Mouse (Mus musculus) liver, embryonic 13.5 days (tissue): ENCODE results near the gene Srsf2. TPM values are rescaled to one million over a fixed set of nuclear protein-coding genes. Genes with fewer than 3 reads are reported as not detected.
"Not testable (repeated sequence)": the region's sequence is repeated elsewhere in the genome, so short reads cannot be mapped to it uniquely, and the experiment has no call there.

Experiments used
- ATAC-seq: fragments of 200-750 bp; cut with Nextera tagmentation; 2 replicates; pipeline ENCODE4 v1.8.0; 2017; ENCODE audit warnings: low read depth, mild to moderate bottlenecking, moderate number of reproducible peaks, moderate library complexity
- DNase-seq: peaks from one replicate; pipeline ENCODE4 v3.0.0; 2022
- H3K27ac ChIP-seq: fragments of 300-500 bp; sonication (generic); 2 replicates; pipeline ENCODE4 v1.5.1; 2015; ENCODE audit warnings: moderate library complexity, mild to moderate bottlenecking, inconsistent platforms
- H3K27me3 ChIP-seq: fragments of 300-500 bp; sonication (generic); 2 replicates; pipeline ENCODE4 v1.6.1; 2015; ENCODE audit warnings: mild to moderate bottlenecking, inconsistent platforms
- H3K36me3 ChIP-seq: fragments of 300-500 bp; sonication (generic); 2 replicates; pipeline ENCODE4 v1.6.1; 2015; ENCODE audit warnings: mild to moderate bottlenecking, inconsistent platforms
- H3K4me1 ChIP-seq: fragments of 300-500 bp; sonication (generic); replicated peaks from 2 replicates; pipeline ENCODE4 v1.6.1; 2015; ENCODE audit warnings: inconsistent platforms
- H3K4me2 ChIP-seq: fragments of 300-500 bp; sonication (generic); 2 replicates; pipeline ENCODE4 v1.6.1; 2015; ENCODE audit warnings: inconsistent platforms, mild to moderate bottlenecking, moderate library complexity
- H3K4me3 ChIP-seq: fragments of 300-500 bp; sonication (generic); replicated peaks from 2 replicates; pipeline ENCODE4 v1.5.1; 2015; ENCODE audit warnings: mild to moderate bottlenecking, inconsistent platforms
- H3K9ac ChIP-seq: fragments of 300-500 bp; sonication (generic); 2 replicates; pipeline ENCODE4 v1.6.1; 2015; ENCODE audit warnings: mild to moderate bottlenecking, inconsistent platforms
- H3K9me3 ChIP-seq: fragments of 300-500 bp; sonication (generic); replicated peaks from 2 replicates; pipeline ENCODE4 v1.6.1; 2016; ENCODE audit warnings: inconsistent platforms
- WGBS: fragments of 180-500 bp; shearing (Covaris S2); methylation state at CpG from one replicate; pipeline ENCODE4 v1.1.7; 2015; ENCODE audit not compliant: insufficient replicate concordance; 5-methylcytosine and 5-hydroxymethylcytosine counted together
- polyA plus RNA-seq: library from polyadenylated mRNA; unstranded; fragments of >200 nt; fragmentation: Nextera tagmentation; extraction: Ambion mirVana; gene quantifications from 2 replicates; pipeline ENCODE4 v1.2.1, GENCODE M21; 2015

Srsf2 gene
- polyA plus RNA-seq, 1 experiment from 2014 or later = 543 TPM

- Histone ChIP-seq H3K4me1 (peaks cover 57% of the 10 kb centered on the region), H3K27me3 (no peaks in the 10 kb centered on the region), H3K36me3 (peaks cover 46% of the 10 kb centered on the region), H3K9me3 (no peaks in the 10 kb centered on the region), H3K9ac (peak within 1 kb of the TSS; percentile 99), H3K27ac (peak within 1 kb of the TSS; percentile 98), H3K4me2 (peak within 1 kb of the TSS; percentile 90), H3K4me3 (peak within 1 kb of the TSS; percentile 98)
- DNase-seq = peak; percentile 77
- WGBS = 0% methylated on average over 88 of the region's 91 CpGs
- ATAC-seq = peak; percentile 62
These were observed 503 bp downstream of the Srsf2 start, which contains the start of gene Mfsd11 for GRCm38 (mm10) chr11:116852291-116852890. Mfsd11 (plus strand) TSS chr11:116852440.

- Histone ChIP-seq H3K27me3 (no peaks in the 10 kb centered on the region), H3K27ac (peak overlapping the region; percentile 98), H3K36me3 (peaks cover 52% of the 10 kb centered on the region), H3K4me3 (peak overlapping the region; percentile 98), H3K9ac (peak overlapping the region; percentile 99), H3K4me2 (peak overlapping the region; percentile 90), H3K4me1 (peaks cover 57% of the 10 kb centered on the region), H3K9me3 (no peaks in the 10 kb centered on the region)
- ATAC-seq (no peak), DNase-seq (no peak)
- WGBS = under 1% methylated on average over 29 of the region's 29 CpGs
These were observed 1.2 kb downstream of the Srsf2 start for GRCm38 (mm10) chr11:116851576-116852290.

GRCm38 (mm10) chr11:116850833-116851477, 1.9 kb downstream of the Srsf2 start:
- Histone ChIP-seq H3K4me2 (peak overlapping the region; percentile 90), H3K27me3 (no peaks in the 10 kb centered on the region), H3K4me3 (peak overlapping the region; percentile 98), H3K4me1 (peaks cover 62% of the 10 kb centered on the region), H3K9me3 (no peaks in the 10 kb centered on the region), H3K36me3 (peaks cover 60% of the 10 kb centered on the region), H3K9ac (peak overlapping the region; percentile 99), H3K27ac (peak overlapping the region; percentile 98)
- ATAC-seq = no peak
- WGBS = 20% methylated on average over 6 of the region's 6 CpGs
- DNase-seq = no peak

- Histone ChIP-seq H3K4me2 (peak overlapping the region; percentile 90), H3K9me3 (no peaks in the 10 kb centered on the region), H3K27ac (peak overlapping the region; percentile 66), H3K36me3 (peaks cover 65% of the 10 kb centered on the region), H3K4me1 (peaks cover 64% of the 10 kb centered on the region), H3K27me3 (no peaks in the 10 kb centered on the region), H3K4me3 (peak overlapping the region; percentile 98), H3K9ac (peak overlapping the region; percentile 99)
- 21% methylated on average over 4 of the region's 4 CpGs for WGBS
- no peak for ATAC-seq
- no peak for DNase-seq
These were observed 2.8 kb downstream of the Srsf2 start for GRCm38 (mm10) chr11:116850085-116850484.

- Histone ChIP-seq H3K27me3 (no peaks in the 10 kb centered on the region), H3K27ac (peak overlapping the region; percentile 23; the same call in 1 of the 2 replicates), H3K4me1 (peaks cover 63% of the 10 kb centered on the region), H3K9me3 (no peaks in the 10 kb centered on the region), H3K4me2 (0 out of 2 replicates have a peak overlapping the region, but pooled peaks have one; percentile 28), H3K36me3 (peaks cover 65% of the 10 kb centered on the region), H3K4me3 (peak overlapping the region; percentile 28; the same call in 1 of the 2 replicates), H3K9ac (peak overlapping the region; percentile 55; the same call in 1 of the 2 replicates)
- ATAC-seq = no peak
- DNase-seq = no peak
These were observed 3.3 kb downstream of the Srsf2 start for GRCm38 (mm10) chr11:116849587-116849986.

- not testable (repeated sequence) for H3K27me3 ChIP-seq, H3K9me3 ChIP-seq, DNase-seq, ATAC-seq
- H3K27ac ChIP-seq = peak overlapping the region; percentile 9; the same call in 1 of the 2 replicates
- WGBS = 58% methylated on average over 2 of the region's 2 CpGs
- peak overlapping the region; percentile 43 for H3K9ac ChIP-seq
- peaks cover 65% of the 10 kb centered on the region for H3K36me3 ChIP-seq
- 0 out of 2 replicates have a peak overlapping the region, but pooled peaks have one; percentile 28 for H3K4me2 ChIP-seq
- H3K4me3 ChIP-seq = peak overlapping the region; percentile 10; the same call in 1 of the 2 replicates
- peaks cover 64% of the 10 kb centered on the region for H3K4me1 ChIP-seq
These were observed 4.1 kb downstream of the Srsf2 start for GRCm38 (mm10) chr11:116848877-116849178.

- 67% methylated on average over 5 of the region's 5 CpGs for WGBS
- H3K4me1 ChIP-seq = peaks cover 65% of the 10 kb centered on the region
- 0 out of 2 replicates have a peak overlapping the region, but pooled peaks have one; percentile 10 for H3K4me2 ChIP-seq
- peak overlapping the region; percentile 9 for H3K27ac ChIP-seq
- peaks cover 65% of the 10 kb centered on the region for H3K36me3 ChIP-seq
- no peaks in the 10 kb centered on the region for H3K9me3 ChIP-seq
- H3K4me3 ChIP-seq = peak overlapping the region; percentile 10; the same call in 1 of the 2 replicates
- peak overlapping the region; percentile 43 for H3K9ac ChIP-seq
- no peak for ATAC-seq
- no peaks in the 10 kb centered on the region for H3K27me3 ChIP-seq
- no peak for DNase-seq
These were observed 4.6 kb downstream of the Srsf2 start for GRCm38 (mm10) chr11:116848086-116848876.

GRCm38 (mm10) chr11:116847187-116848085, 5.5 kb downstream of the Srsf2 start:
- H3K36me3 ChIP-seq = peaks cover 65% of the 10 kb centered on the region
- H3K4me3 ChIP-seq = no peak overlapping the region; the same call in 1 of the 2 replicates
- no peak for ATAC-seq
- no peaks in the 10 kb centered on the region for H3K9me3 ChIP-seq
- H3K4me1 ChIP-seq = peaks cover 65% of the 10 kb centered on the region
- 88% methylated on average over 3 of the region's 3 CpGs for WGBS
- no peak for DNase-seq
- peak overlapping the region; percentile 43; the same call in 1 of the 2 replicates for H3K9ac ChIP-seq
- H3K4me2 ChIP-seq = no peak overlapping the region
- peak overlapping the region; percentile 9 for H3K27ac ChIP-seq
- H3K27me3 ChIP-seq = no peaks in the 10 kb centered on the region

- H3K27me3 ChIP-seq = no peaks in the 10 kb centered on the region
- WGBS = 67% methylated on average over 4 of the region's 4 CpGs
- H3K36me3 ChIP-seq = peaks cover 61% of the 10 kb centered on the region
- 0 out of 2 replicates have a peak overlapping the region, but pooled peaks have one; percentile 10 for H3K4me2 ChIP-seq
- ATAC-seq = no peak
- H3K9me3 ChIP-seq = no peaks in the 10 kb centered on the region
- H3K4me3 ChIP-seq = no peak overlapping the region
- peak overlapping the region; percentile 30; the same call in 1 of the 2 replicates for H3K9ac ChIP-seq
- peaks cover 70% of the 10 kb centered on the region for H3K4me1 ChIP-seq
- H3K27ac ChIP-seq = peak overlapping the region; percentile 63; the same call in 1 of the 2 replicates
- DNase-seq = no peak
These were observed 6.2 kb downstream of the Srsf2 start for GRCm38 (mm10) chr11:116846593-116847181.
